In the genomic region with DNA sequence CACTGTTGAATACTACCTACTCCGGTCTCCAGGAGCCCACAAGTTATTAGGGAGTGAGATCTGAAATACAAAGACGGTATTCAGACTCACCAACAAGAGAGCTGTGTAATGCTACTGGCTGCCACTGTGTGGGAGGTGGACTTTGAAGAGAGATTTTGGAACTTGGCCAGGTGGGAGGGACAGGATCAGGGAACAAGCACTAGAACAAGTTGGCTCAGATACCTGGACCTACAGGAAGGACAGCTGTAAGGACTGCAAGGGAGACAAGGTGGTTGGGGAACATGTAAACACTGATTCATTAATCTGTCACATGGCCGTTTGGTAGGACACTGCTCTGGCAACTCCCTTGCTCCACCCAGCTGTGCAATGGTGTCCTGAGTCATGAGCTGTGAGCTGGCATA, we compare ENCODE assay signal across 9 mouse cellular contexts. TPM values are rescaled to one million over a fixed set of nuclear protein-coding genes. Genes with fewer than 3 reads are reported as not detected.
A peak's percentile ranks its signal among the peaks of the same experiment; 100 is the strongest.
DNase-seq lines count a peak whose midpoint lies in the region; ATAC-seq and TF ChIP-seq lines count a peak whose summit lies in the region.
"Had no signal": no experiment of that assay in that cellular context is flagged by ENCODE, and none has a peak within 500 bp of the region (broad histone marks: within the 10 kb centered on the region; RNA-seq: fewer than 3 reads in every experiment).

No protein-coding gene starts in this region.

- no peak overlapping the region for H3K27ac ChIP-seq in hindbrain, embryonic 16.5 days (ENCODE audit: low read depth, low read length)
- no peak overlapping the region for H3K27ac ChIP-seq in hindbrain, embryonic 14.5 days
- H3K27ac ChIP-seq in intestine, postnatal 0 days (ENCODE audit: low read depth, low read length): no peak overlapping the region

- H3K9me3 ChIP-seq in hindbrain, embryonic 16.5 days (ENCODE audit: control insufficient read depth, low read length): no peaks in the 10 kb centered on the region; the same call in 1 of the 2 replicates
- H3K9me3 ChIP-seq in hindbrain, embryonic 14.5 days (ENCODE audit: control insufficient read depth, low read length): no peaks in the 10 kb centered on the region
- no peaks in the 10 kb centered on the region for H3K9me3 ChIP-seq in intestine, postnatal 0 days (ENCODE audit: control insufficient read depth)
- H3K9me3 ChIP-seq: G1E had no signal

- no peaks in the 10 kb centered on the region for H3K27me3 ChIP-seq in hindbrain, embryonic 16.5 days (replicated peaks; ENCODE audit: control insufficient read depth, insufficient read depth, low read length)
- H3K27me3 ChIP-seq in hindbrain, embryonic 14.5 days (ENCODE audit: control insufficient read depth, insufficient read depth, low read length): no peaks in the 10 kb centered on the region
- H3K27me3 ChIP-seq in intestine, postnatal 0 days (replicated peaks; ENCODE audit: control insufficient read depth, insufficient read depth, low read length): no peaks in the 10 kb centered on the region

- no peak for DNase-seq in hindbrain, embryonic 14.5 days (ENCODE audit: low spot score)
- peak; percentile 11 for DNase-seq in R1 (ENCODE audit: low read depth, low spot score)
- DNase-seq in lung, postnatal 36 days: peak; percentile 93
- no peak for DNase-seq in thymus, postnatal 14 days
- DNase-seq in natural killer cell, adult 2 months (ENCODE audit: low spot score in 2 of 2): no peak

- H3K4me3 ChIP-seq in hindbrain, embryonic 16.5 days (ENCODE audit: low read length): no peak overlapping the region
- no peak overlapping the region for H3K4me3 ChIP-seq in hindbrain, embryonic 14.5 days (replicated peaks; ENCODE audit: low read length)
- H3K4me3 ChIP-seq in intestine, postnatal 0 days (ENCODE audit: low read depth, low read length): no peak overlapping the region

- no peak overlapping the region for H3K9ac ChIP-seq in hindbrain, embryonic 16.5 days (ENCODE audit: low read depth, low read length)
- H3K9ac ChIP-seq in hindbrain, embryonic 14.5 days: no peak overlapping the region
- H3K9ac ChIP-seq in intestine, postnatal 0 days (ENCODE audit: low read depth, low read length): no peak overlapping the region

- H3K4me2 ChIP-seq in hindbrain, embryonic 16.5 days (ENCODE audit: low read length): no peak overlapping the region
- H3K4me2 ChIP-seq in hindbrain, embryonic 14.5 days (replicated peaks): no peak overlapping the region
- H3K4me2 ChIP-seq in intestine, postnatal 0 days (replicated peaks; ENCODE audit: low read depth): no peak overlapping the region

- peak; percentile 54 for TF ChIP-seq CTCF in intestine, postnatal 0 days (IDR thresholded peaks at IDR 0.05; ENCODE audit: low read depth)

- peak; percentile 58 for ATAC-seq in hindbrain, embryonic 16.5 days
- no peak for ATAC-seq in hindbrain, embryonic 14.5 days (ENCODE audit: low FRiP score)
- ATAC-seq in intestine, postnatal 0 days: peak; percentile 98
- no peak for ATAC-seq in granulocyte monocyte progenitor cell, adult 5-6 weeks (replicated peaks; ENCODE audit: poor library complexity, severe bottlenecking)

- 59% methylated on average over 3 of the region's 3 CpGs for WGBS in hindbrain, embryonic 16.5 days
- WGBS in hindbrain, embryonic 14.5 days: 71% methylated on average over 3 of the region's 3 CpGs
- 22% methylated on average over 3 of the region's 3 CpGs for WGBS in intestine, postnatal 0 days

- no peaks in the 10 kb centered on the region for H3K4me1 ChIP-seq in hindbrain, embryonic 16.5 days (ENCODE audit: control insufficient read depth, insufficient read depth, low read depth, low read length)
- no peaks in the 10 kb centered on the region for H3K4me1 ChIP-seq in hindbrain, embryonic 14.5 days (replicated peaks; ENCODE audit: control insufficient read depth, insufficient read depth, low read length)
- peaks cover 3% of the 10 kb centered on the region; the same call in 1 of the 2 replicates for H3K4me1 ChIP-seq in intestine, postnatal 0 days (replicated peaks; ENCODE audit: control insufficient read depth, insufficient read depth, low read length)

- no peaks in the 10 kb centered on the region for H3K36me3 ChIP-seq in hindbrain, embryonic 16.5 days (ENCODE audit: control insufficient read depth, insufficient read depth, low read length)
- no peaks in the 10 kb centered on the region for H3K36me3 ChIP-seq in hindbrain, embryonic 14.5 days (replicated peaks; ENCODE audit: control insufficient read depth, insufficient read depth)
- H3K36me3 ChIP-seq in intestine, postnatal 0 days (ENCODE audit: control insufficient read depth, insufficient read depth): no peaks in the 10 kb centered on the region
- H3K36me3 ChIP-seq: G1E had no signal

RNA-seq across cellular contexts. Expression of gene Sowahc, which starts 19.4 kb away (rescaled TPM):
- polyA plus RNA-seq in hindbrain, embryonic 16.5 days (2015; fragmentation: Nextera tagmentation; extraction: Ambion mirVana): 20.1 and 21.9 TPM in 2 replicates
- 18.8 and 21.1 TPM in 2 replicates for polyA plus RNA-seq in hindbrain, embryonic 14.5 days (2014; fragmentation: Nextera tagmentation; extraction: Ambion mirVana)
- 3.7 and 4.2 TPM in 2 replicates for polyA plus RNA-seq in intestine, postnatal 0 days (2015; fragmentation: Nextera tagmentation; extraction: Ambion mirVana)
- total RNA-seq in granulocyte monocyte progenitor cell, adult 5-6 weeks (2014; fragmentation: Nextera tagmentation): 6.9 and 8.1 TPM in 2 replicates
- total RNA-seq in granulocyte monocyte progenitor cell, adult 5-6 weeks (2017): 17.2 and 19.6 TPM in 2 replicates

RNA-seq across cellular contexts. Expression of gene Sept10, which starts 19.5 kb away (rescaled TPM):
- 14.6 and 15.4 TPM in 2 replicates for polyA plus RNA-seq in hindbrain, embryonic 16.5 days (2015; fragmentation: Nextera tagmentation; extraction: Ambion mirVana)
- 22.0 TPM in 2 replicates for polyA plus RNA-seq in hindbrain, embryonic 14.5 days (2014; fragmentation: Nextera tagmentation; extraction: Ambion mirVana)
- 18.8 and 21.5 TPM in 2 replicates for polyA plus RNA-seq in intestine, postnatal 0 days (2015; fragmentation: Nextera tagmentation; extraction: Ambion mirVana)
- 8.8 and 11.6 TPM in 2 replicates for total RNA-seq in granulocyte monocyte progenitor cell, adult 5-6 weeks (2014; fragmentation: Nextera tagmentation)
- total RNA-seq in granulocyte monocyte progenitor cell, adult 5-6 weeks (2017): 7.7 and 17.8 TPM in 2 replicates

Comparison
In these comparisons a context has a peak if more than half of its experiments do, and no peak if none do; other contexts are left out.
1. ATAC-seq: peak in hindbrain, embryonic 16.5 days (single experiment) and intestine, postnatal 0 days (single experiment); none in hindbrain, embryonic 14.5 days (single experiment) and granulocyte monocyte progenitor cell, adult 5-6 weeks (single experiment).
2. DNase-seq: peak in R1 (single experiment) and lung, postnatal 36 days (single experiment); none in hindbrain, embryonic 14.5 days (single experiment), thymus, postnatal 14 days (single experiment) and natural killer cell, adult 2 months (0 of 2).